In the genomic region with DNA sequence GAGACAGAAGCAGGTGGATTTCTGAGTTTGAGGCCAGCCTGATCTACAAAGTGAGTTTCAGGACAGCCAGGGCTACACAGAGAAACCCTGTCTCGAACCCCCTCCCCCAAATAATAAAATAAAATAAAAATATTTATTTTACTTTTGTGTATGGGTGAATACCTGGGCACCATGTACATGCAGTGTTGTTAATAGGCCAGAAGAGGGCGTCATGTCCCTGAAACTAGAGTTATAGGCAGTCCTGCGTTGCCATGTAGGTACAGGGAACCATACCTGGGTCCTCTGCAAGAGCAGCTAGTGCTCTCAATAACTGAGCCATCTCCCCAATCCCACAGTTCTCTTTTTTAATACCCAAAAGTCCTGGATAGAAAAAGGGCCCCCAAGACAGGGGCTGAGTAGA, we compare ENCODE assay signal across 21 mouse cellular contexts.
DNase-seq lines count a peak whose midpoint lies in the region; ATAC-seq and TF ChIP-seq lines count a peak whose summit lies in the region.
"Had no signal": no experiment of that assay in that cellular context is flagged by ENCODE, and none has a peak within 500 bp of the region (broad histone marks: within the 10 kb centered on the region; RNA-seq: fewer than 3 reads in every experiment).

No protein-coding gene starts in this region.

- no peak overlapping the region for H3K4me3 ChIP-seq in kidney, postnatal 0 days (replicated peaks; ENCODE audit: low read depth, low read length)
- H3K4me3 ChIP-seq in lung, postnatal 0 days (ENCODE audit: low read depth, low read length): no peak overlapping the region
- H3K4me3 ChIP-seq in lung, adult 2 months (replicated peaks; ENCODE audit: extremely low read depth, low read depth, low read length): no peak overlapping the region
- no peak overlapping the region for H3K4me3 ChIP-seq in MEL (ENCODE audit: control insufficient read depth in 1 of 2, insufficient read depth in 1 of 2, low read depth in 2 of 2, low read length in 2 of 2)
- H3K4me3 ChIP-seq: embryonic facial prominence, embryonic 10.5 days; forebrain, embryonic 10.5 days; intestine, embryonic 15.5 days; limb, embryonic 12.5 days; midbrain, embryonic 12.5 days had no signal

- H3K4me1 ChIP-seq in kidney, postnatal 0 days (replicated peaks; ENCODE audit: insufficient read depth, low read length): no peaks in the 10 kb centered on the region; the same call in 1 of the 2 replicates
- no peaks in the 10 kb centered on the region for H3K4me1 ChIP-seq in lung, postnatal 0 days (ENCODE audit: insufficient read depth, low read depth, low read length)
- H3K4me1 ChIP-seq in lung, adult 2 months (ENCODE audit: control insufficient read depth, insufficient read depth, low read length): no peaks in the 10 kb centered on the region
- H3K4me1 ChIP-seq in MEL (ENCODE audit: control insufficient read depth in 1 of 2, insufficient read depth in 2 of 2, low read length in 2 of 2): no peaks in the 10 kb centered on the region
- H3K4me1 ChIP-seq: embryonic facial prominence, embryonic 10.5 days; intestine, embryonic 15.5 days; limb, embryonic 12.5 days; midbrain, embryonic 12.5 days had no signal

- H3K9me3 ChIP-seq in kidney, postnatal 0 days (replicated peaks; ENCODE audit: low read length): no peaks in the 10 kb centered on the region
- no peaks in the 10 kb centered on the region for H3K9me3 ChIP-seq in lung, postnatal 0 days (ENCODE audit: low read length)
- no peaks in the 10 kb centered on the region for H3K9me3 ChIP-seq in MEL (replicated peaks; ENCODE audit: insufficient read depth, low read length)
- H3K9me3 ChIP-seq: forebrain, embryonic 10.5 days; intestine, embryonic 15.5 days; midbrain, embryonic 12.5 days had no signal

- no peak for DNase-seq in kidney, postnatal 0 days (ENCODE audit: low spot score)
- no peak for DNase-seq in kidney, adult 8-10 months
- DNase-seq in lung, postnatal 0 days (ENCODE audit: low spot score): no peak
- no peak for DNase-seq in lung, adult 2 months
- no peak for DNase-seq in MEL (ENCODE audit: low read depth, low spot score)
- peak; percentile 10 for DNase-seq in splenic B cell, adult 2 months (ENCODE audit: low read depth, low spot score)
- DNase-seq in retina, embryonic 14.5 days (ENCODE audit: low spot score): no peak
- DNase-seq: adrenal gland, postnatal 25 days; cerebellum, postnatal 10 days; forebrain, postnatal 0 days; gastrocnemius, postnatal 36 days; kidney, postnatal 10 days; lung, postnatal 14 days; thymus, postnatal 14 days had no signal

- TF ChIP-seq RAD21 in MEL (IDR thresholded peaks at IDR 0.05; ENCODE audit: low read depth, low read length): peak; percentile 49

- no peak for ATAC-seq in kidney, postnatal 0 days (replicated peaks; ENCODE audit: low FRiP score, low read depth)
- no peak for ATAC-seq in lung, postnatal 0 days
- ATAC-seq in erythroblast, adult 5-6 weeks (replicated peaks; ENCODE audit: low FRiP score, poor library complexity, severe bottlenecking): no peak
- ATAC-seq: forebrain, postnatal 0 days; hindbrain, embryonic 16.5 days; intestine, embryonic 15.5 days had no signal

- TF ChIP-seq EP300 in lung, postnatal 0 days (IDR thresholded peaks at IDR 0.05): no peak
- no peak for TF ChIP-seq EP300 in MEL (IDR thresholded peaks at IDR 0.05; ENCODE audit: low read depth in 1 of 2, low read length in 2 of 2)

- H3K36me3 ChIP-seq in kidney, postnatal 0 days (ENCODE audit: insufficient read depth, low read length): no peaks in the 10 kb centered on the region
- H3K36me3 ChIP-seq in lung, postnatal 0 days (ENCODE audit: insufficient read depth, low read length): no peaks in the 10 kb centered on the region
- no peaks in the 10 kb centered on the region for H3K36me3 ChIP-seq in MEL (ENCODE audit: control insufficient read depth in 1 of 2, insufficient read depth in 2 of 2, low read length in 2 of 2)
- H3K36me3 ChIP-seq in splenic B cell, adult 2 months (ENCODE audit: control insufficient read depth, insufficient read depth, low read length, poor library complexity, severe bottlenecking): no peaks in the 10 kb centered on the region
- H3K36me3 ChIP-seq: embryonic facial prominence, embryonic 10.5 days; forebrain, embryonic 10.5 days; intestine, embryonic 15.5 days; limb, embryonic 12.5 days; midbrain, embryonic 12.5 days had no signal

- H3K4me2 ChIP-seq in kidney, postnatal 0 days (ENCODE audit: low read length): no peak overlapping the region
- H3K4me2 ChIP-seq in lung, postnatal 0 days (replicated peaks; ENCODE audit: low read depth, low read length): no peak overlapping the region
- H3K4me2 ChIP-seq: intestine, embryonic 15.5 days; limb, embryonic 12.5 days; midbrain, embryonic 12.5 days had no signal

- H3K79me2 ChIP-seq in MEL (ENCODE audit: control insufficient read depth, insufficient read depth, low read length, poor library complexity): no peaks in the 10 kb centered on the region

- H3K9ac ChIP-seq in kidney, postnatal 0 days (ENCODE audit: low read depth, low read length): no peak overlapping the region
- H3K9ac ChIP-seq in lung, postnatal 0 days (replicated peaks; ENCODE audit: low read depth): no peak overlapping the region
- H3K9ac ChIP-seq in MEL (ENCODE audit: control insufficient read depth, low read depth, low read length, poor library complexity, severe bottlenecking): no peak overlapping the region
- H3K9ac ChIP-seq: forebrain, postnatal 0 days; intestine, embryonic 15.5 days; limb, embryonic 12.5 days; midbrain, embryonic 12.5 days had no signal

- WGBS in kidney, postnatal 0 days: 63% methylated on average over 3 of the region's 3 CpGs
- WGBS in lung, postnatal 0 days: 61% methylated on average over 3 of the region's 3 CpGs
- 71% methylated on average over 3 of the region's 3 CpGs for WGBS in lung, adult 2 months

- no peaks in the 10 kb centered on the region for H3K27me3 ChIP-seq in kidney, postnatal 0 days (ENCODE audit: insufficient read depth, low read length)
- no peaks in the 10 kb centered on the region for H3K27me3 ChIP-seq in lung, postnatal 0 days (replicated peaks; ENCODE audit: insufficient read depth, low read length)
- H3K27me3 ChIP-seq in MEL (ENCODE audit: control insufficient read depth in 1 of 2, insufficient read depth in 2 of 2, low read length in 2 of 2): no peaks in the 10 kb centered on the region; a peak in 1 of 4 replicates
- H3K27me3 ChIP-seq in splenic B cell, adult 2 months (ENCODE audit: control insufficient read depth, insufficient read depth, low read length, poor library complexity, severe bottlenecking): no peaks in the 10 kb centered on the region
- H3K27me3 ChIP-seq: intestine, embryonic 15.5 days; limb, embryonic 12.5 days; midbrain, embryonic 12.5 days had no signal

- no peak for TF ChIP-seq POLR2A in lung, adult 2 months (IDR thresholded peaks at IDR 0.05; ENCODE audit: borderline replicate concordance, extremely low read depth, low read depth, low read length)
- no peak for TF ChIP-seq POLR2A in MEL (IDR thresholded peaks at IDR 0.05; ENCODE audit: control insufficient read depth in 1 of 2, insufficient read depth in 1 of 2, low read depth in 1 of 2, low read length in 2 of 2, poor library complexity in 1 of 2)

- TF ChIP-seq CTCF in kidney, postnatal 0 days (IDR thresholded peaks at IDR 0.05; ENCODE audit: low read depth): peak; percentile 17; the same call in 1 of the 2 replicates
- TF ChIP-seq CTCF in lung, postnatal 0 days (IDR thresholded peaks at IDR 0.05): peak; percentile 22; the same call in 1 of the 2 replicates
- TF ChIP-seq CTCF in lung, adult 2 months (IDR thresholded peaks at IDR 0.05; ENCODE audit: insufficient read depth, low read length): no peak
- TF ChIP-seq CTCF in MEL (IDR thresholded peaks at IDR 0.05 in 2 of 3, conservative IDR thresholded peaks at IDR 0.05 in 1 of 3; ENCODE audit: control insufficient read depth in 1 of 3, insufficient read depth in 1 of 3, low read depth in 2 of 3, low read length in 3 of 3, poor library complexity in 1 of 3, severe bottlenecking in 1 of 3): peak; percentile 26 to 46 (median 45)

- no peak overlapping the region for H3K27ac ChIP-seq in kidney, postnatal 0 days
- H3K27ac ChIP-seq in lung, postnatal 0 days (ENCODE audit: low read length): no peak overlapping the region
- H3K27ac ChIP-seq in MEL (ENCODE audit: control insufficient read depth, low read depth, low read length): no peak overlapping the region
- H3K27ac ChIP-seq: embryonic facial prominence, embryonic 10.5 days; forebrain, embryonic 10.5 days; intestine, embryonic 15.5 days; limb, embryonic 12.5 days; midbrain, embryonic 12.5 days had no signal

TF ChIP-seq in MEL, 35 proteins besides CTCF, POLR2A, EP300 and RAD21:
- TF ChIP-seq ZC3H11A (IDR thresholded peaks at IDR 0.05; ENCODE audit: low read depth, low read length) (peak; percentile 43), SMC3 (IDR thresholded peaks at IDR 0.05; ENCODE audit: low read depth, low read length) (peak; percentile 33; the same call in 1 of the 2 replicates), POLR2AphosphoS2 (IDR thresholded peaks at IDR 0.05; ENCODE audit: low read length) (no peak)
